Mouse (Mus musculus) testis, adult 2 months (tissue): ENCODE measurements around the gene AC131692.1. TPM values are rescaled to one million over a fixed set of nuclear protein-coding genes. Genes with fewer than 3 reads are reported as not detected.
A peak's percentile ranks its signal among the peaks of the same experiment; 100 is the strongest.

ENCODE experiments used
- H3K27ac ChIP-seq: fragments of 200-500 bp; 2 replicates; pipeline ENCODE4 v1.5.1; 2012; ENCODE audit warnings: low read depth, low read length; ENCODE audit not compliant: control insufficient read depth, insufficient read depth
- H3K27me3 ChIP-seq: fragments of 200-500 bp; 2 replicates; pipeline ENCODE4 v1.6.1; 2012; ENCODE audit warnings: mild to moderate bottlenecking, low read length, moderate library complexity; ENCODE audit not compliant: control insufficient read depth, insufficient read depth
- H3K36me3 ChIP-seq: fragments of 200-500 bp; 2 replicates; pipeline ENCODE4 v1.6.1; 2012; ENCODE audit warnings: mild to moderate bottlenecking, low read length; ENCODE audit not compliant: control insufficient read depth, insufficient read depth
- H3K4me1 ChIP-seq: fragments of 200-500 bp; 2 replicates; pipeline ENCODE4 v1.6.1; 2012; ENCODE audit warnings: low read length; ENCODE audit not compliant: control insufficient read depth, insufficient read depth
- H3K4me3 ChIP-seq: fragments of 200-500 bp; 2 replicates; pipeline ENCODE4 v1.5.1; 2012; ENCODE audit warnings: low read depth, mild to moderate bottlenecking, low read length, moderate library complexity, mixed read lengths; ENCODE audit not compliant: control insufficient read depth
- CTCF ChIP-seq: fragments of 200-500 bp; IDR thresholded peaks from 2 replicates; pipeline ENCODE4 v1.5.1; 2012; ENCODE audit warnings: low read depth, mild to moderate bottlenecking, inconsistent platforms, low read length, moderate library complexity; ENCODE audit not compliant: control insufficient read depth, insufficient read depth, insufficient replicate concordance
- POLR2A ChIP-seq: fragments of 200-500 bp; IDR thresholded peaks from 2 replicates; pipeline ENCODE4 v1.6.1; 2012; ENCODE audit warnings: low read depth, mild to moderate bottlenecking, inconsistent platforms, low read length, moderate library complexity; ENCODE audit not compliant: control insufficient read depth
- polyA plus RNA-seq: library from polyadenylated mRNA; depleted of rRNA; stranded (reverse); fragments of >200 nt; gene quantifications from 2 replicates; pipeline ENCODE4 v1.2.3, GENCODE M21; 2012

Gene AC131692.1
- polyA plus RNA-seq, 1 experiment: 78.6 TPM

DNA sequence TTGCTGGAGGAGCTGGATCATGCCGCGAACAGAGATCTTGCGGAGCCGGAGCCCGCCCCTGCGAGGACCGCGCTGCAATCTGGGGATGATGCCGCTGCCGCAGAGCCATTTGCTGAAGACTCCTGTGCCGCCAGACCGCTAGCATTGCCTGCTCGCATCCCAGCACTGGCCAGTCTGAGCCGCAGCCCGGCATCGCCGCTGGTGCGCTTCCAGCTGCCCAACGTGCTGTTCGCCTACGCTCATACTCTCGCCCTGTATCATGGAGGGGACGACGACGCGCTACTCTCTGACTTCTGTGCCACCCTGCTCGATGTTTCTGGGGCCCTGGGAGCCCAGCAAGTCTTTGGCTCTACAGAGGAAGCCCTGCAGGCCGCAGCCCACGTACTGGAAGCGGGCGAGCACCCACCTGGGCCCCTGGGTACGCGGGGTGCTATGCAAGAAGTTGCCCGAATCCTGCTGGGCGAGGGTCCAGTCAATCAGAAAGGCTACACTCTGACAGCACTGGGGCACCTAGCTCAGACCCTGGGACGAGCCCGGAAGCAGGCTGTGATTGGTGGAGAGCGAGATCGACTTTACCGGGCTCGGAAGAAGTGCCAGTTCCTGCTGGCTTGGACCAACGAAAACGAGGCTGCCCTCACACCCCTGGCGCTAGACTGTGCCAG lies 32.4 kb upstream of the AC131692.1 start:
- peaks cover 15% of the 10 kb centered on the region for H3K4me1 ChIP-seq
- TF ChIP-seq POLR2A: no peak
- TF ChIP-seq CTCF: no peak
- peak overlapping the region; percentile 94 for H3K4me3 ChIP-seq
- peak overlapping the region; percentile 95 for H3K27ac ChIP-seq
- H3K27me3 ChIP-seq: no peaks in the 10 kb centered on the region
- no peaks in the 10 kb centered on the region for H3K36me3 ChIP-seq

DNA sequence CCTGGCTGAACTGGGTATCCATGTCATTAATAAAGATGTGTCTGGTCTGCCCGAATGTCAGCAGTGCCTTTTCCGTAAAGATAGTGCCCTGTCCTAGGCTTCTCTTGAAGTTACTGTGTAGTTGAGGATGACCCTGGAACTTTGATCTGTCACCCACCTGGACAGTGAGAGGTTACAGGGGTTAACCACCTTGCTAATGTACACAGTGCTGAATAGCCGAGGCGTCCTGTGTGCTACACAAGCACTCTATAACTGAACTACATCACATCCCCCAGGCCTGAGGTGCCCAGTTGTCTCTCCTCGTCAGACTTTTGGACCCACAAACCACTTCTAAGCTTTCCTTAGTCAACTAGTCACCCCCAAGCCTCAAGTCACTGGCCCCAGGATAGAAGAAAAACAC lies 31.8 kb upstream of the AC131692.1 start:
- TF ChIP-seq POLR2A (no peak; the same call in 1 of the 2 replicates), CTCF (no peak)
- H3K4me3 ChIP-seq: peak overlapping the region; percentile 94
- H3K27ac ChIP-seq: peak overlapping the region; percentile 95
- H3K4me1 ChIP-seq: peaks cover 18% of the 10 kb centered on the region
- no peaks in the 10 kb centered on the region for H3K27me3 ChIP-seq
- H3K36me3 ChIP-seq: no peaks in the 10 kb centered on the region

DNA sequence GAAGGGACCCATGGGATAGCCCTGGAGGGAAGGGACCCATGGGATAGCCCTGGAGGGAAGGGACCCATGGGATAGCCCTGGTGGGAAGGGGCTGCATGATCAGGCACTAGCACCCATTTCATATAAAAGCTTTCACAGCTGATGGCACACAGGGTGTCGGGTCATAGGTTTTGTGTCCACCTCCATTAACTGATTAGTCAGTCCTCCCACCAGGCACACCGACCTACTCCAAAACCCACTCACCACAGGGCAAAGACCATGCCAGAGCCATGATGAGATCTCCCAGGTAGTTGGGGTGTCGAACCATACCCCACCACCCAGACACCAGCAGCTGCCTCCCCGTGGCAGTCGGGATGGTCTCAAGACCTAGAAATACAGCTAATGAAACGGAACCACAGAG lies 31.1 kb upstream of the AC131692.1 start:
- Histone ChIP-seq H3K27ac (no peak overlapping the region), H3K4me1 (peaks cover 24% of the 10 kb centered on the region), H3K27me3 (no peaks in the 10 kb centered on the region), H3K36me3 (no peaks in the 10 kb centered on the region), H3K4me3 (peak overlapping the region; percentile 94)
- no peak for TF ChIP-seq POLR2A
- no peak for TF ChIP-seq CTCF

DNA sequence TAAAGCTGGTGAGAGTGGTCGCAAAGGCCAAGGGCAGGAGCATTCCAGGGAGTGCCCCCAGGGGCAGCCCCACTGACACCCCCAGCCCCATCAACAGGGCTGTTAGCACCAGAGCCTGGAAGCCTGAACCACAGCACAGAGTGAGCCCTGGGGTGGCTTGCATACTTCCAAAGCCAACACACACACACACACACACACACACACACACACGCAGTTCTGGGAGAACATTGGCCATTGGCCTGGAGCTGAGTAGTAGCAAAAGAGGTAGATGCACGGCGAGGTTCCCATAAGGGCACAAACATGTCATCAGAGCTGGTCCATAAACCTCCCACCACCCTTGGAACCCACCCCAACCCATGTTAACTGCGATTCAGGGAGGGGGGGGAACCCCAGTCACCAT lies 27.6 kb upstream of the AC131692.1 start:
- no peaks in the 10 kb centered on the region for H3K36me3 ChIP-seq
- H3K4me3 ChIP-seq: no peak overlapping the region
- H3K27ac ChIP-seq: no peak overlapping the region
- H3K4me1 ChIP-seq: peaks cover 23% of the 10 kb centered on the region
- no peak for TF ChIP-seq CTCF
- no peak for TF ChIP-seq POLR2A
- no peaks in the 10 kb centered on the region for H3K27me3 ChIP-seq

DNA sequence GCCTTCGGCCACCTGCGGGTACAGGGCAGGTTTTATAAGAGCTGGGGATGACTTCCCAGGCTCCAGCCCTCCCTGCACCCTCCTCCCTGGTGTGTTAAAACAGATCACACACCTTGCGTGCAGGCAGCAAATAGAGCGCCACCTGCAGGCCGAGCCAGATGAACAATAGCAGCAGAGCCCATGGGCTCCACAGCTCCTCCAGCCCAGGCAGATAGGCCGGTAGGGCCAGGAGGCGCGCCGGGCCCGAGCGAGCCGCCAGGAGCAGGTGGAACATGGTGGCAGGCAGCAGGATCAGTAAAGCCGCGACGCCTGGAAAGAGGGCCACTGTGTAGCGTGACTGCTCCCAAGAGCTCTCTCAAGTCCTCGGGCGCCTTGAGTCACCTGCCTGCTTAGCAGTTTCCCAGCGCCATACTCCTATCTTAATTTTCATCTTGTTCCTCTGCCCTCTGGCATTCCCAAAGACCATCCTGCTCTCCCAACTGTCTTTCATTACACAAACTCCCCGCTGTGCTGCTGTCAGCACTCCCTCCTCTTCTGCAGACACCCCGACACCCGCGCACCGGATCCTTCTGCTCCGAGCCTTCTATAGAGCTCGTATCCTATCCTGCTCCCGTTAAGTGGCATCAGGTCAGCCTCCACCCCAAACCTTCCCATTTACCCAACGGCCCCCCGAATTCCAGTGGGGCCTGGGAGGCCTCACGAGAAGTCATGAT lies 27.1 kb upstream of the AC131692.1 start:
- Histone ChIP-seq H3K4me3 (peak overlapping the region; percentile 10), H3K27me3 (no peaks in the 10 kb centered on the region), H3K27ac (no peak overlapping the region), H3K4me1 (peaks cover 22% of the 10 kb centered on the region), H3K36me3 (no peaks in the 10 kb centered on the region)
- TF ChIP-seq CTCF (peak; percentile 81), POLR2A (0 out of 2 replicates have a peak, but pooled peaks have one; percentile 12)

DNA sequence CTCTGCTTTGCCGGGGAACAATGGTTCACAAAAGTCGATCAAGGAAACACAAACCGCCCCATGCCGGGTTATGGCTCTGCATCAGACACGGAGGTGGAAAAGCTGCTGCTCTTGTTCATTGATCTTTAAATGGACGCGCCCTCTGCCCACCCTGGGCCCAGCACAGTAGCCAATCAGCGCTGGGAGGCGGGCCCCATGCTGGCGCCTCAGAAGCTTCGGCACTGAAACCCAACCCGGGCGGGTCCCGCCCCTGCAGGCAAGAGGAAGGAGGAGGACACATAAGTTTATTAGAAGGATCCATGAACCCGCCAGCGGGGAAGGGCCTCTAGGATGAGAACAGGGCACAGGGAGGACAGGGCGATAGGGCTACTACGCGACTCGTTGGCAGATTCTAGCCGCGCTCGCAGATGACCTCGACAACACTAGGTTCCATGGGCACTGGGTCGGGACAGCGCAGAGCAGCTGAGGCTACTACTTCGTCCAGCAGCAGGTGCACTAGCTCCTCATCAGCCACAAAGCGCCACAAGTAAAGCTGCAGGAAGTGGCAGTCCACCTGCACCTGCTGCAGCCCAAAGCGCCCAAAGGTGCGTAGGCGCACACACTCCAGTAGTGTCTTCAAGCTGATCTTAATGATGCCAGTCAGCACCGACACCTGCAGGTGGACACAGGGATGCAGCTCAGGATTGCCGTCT lies 26.3 kb upstream of the AC131692.1 start, which contains the start of gene Tm7sf2:
Tm7sf2 (minus strand) TSS at position 650 of the 692 bp plus-strand sequence.
- Histone ChIP-seq H3K4me3 (peak within 1 kb of the TSS; percentile 41), H3K4me1 (peaks cover 20% of the 10 kb centered on the region), H3K27ac (no peak within 1 kb of the TSS), H3K36me3 (no peaks in the 10 kb centered on the region), H3K27me3 (no peaks in the 10 kb centered on the region)
- TF ChIP-seq CTCF (no peak), POLR2A (no peak)

DNA sequence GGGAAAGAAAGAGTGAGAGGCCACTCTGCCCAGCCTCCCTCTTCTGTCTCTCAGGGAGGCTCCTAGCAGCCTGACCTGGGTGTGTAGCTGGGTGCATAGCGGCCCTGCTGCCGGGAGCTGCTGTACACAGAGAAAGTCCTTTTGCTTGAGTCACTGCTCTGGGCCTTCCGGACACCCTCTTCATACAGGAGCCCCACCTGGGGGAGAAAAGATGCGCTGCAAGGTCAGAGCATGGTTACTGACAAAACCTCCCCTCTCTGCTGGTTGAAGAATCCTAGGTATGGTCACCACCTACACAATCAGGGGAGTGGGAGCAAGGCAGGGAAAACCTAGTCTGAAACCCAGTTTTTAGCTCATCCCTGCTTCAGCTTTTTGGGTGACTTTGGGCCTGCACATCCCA lies 25.3 kb upstream of the AC131692.1 start:
- Histone ChIP-seq H3K4me3 (no peak overlapping the region), H3K27ac (no peak overlapping the region), H3K36me3 (no peaks in the 10 kb centered on the region), H3K27me3 (no peaks in the 10 kb centered on the region), H3K4me1 (peaks cover 19% of the 10 kb centered on the region)
- TF ChIP-seq POLR2A: no peak
- TF ChIP-seq CTCF: no peak
